Mouse (Mus musculus) R1 (cell line): Measurements from ENCODE around the gene Agpat4.
A peak's percentile ranks its signal among the peaks of the same experiment; 100 is the strongest.

Experiments
- DNase-seq: peaks from one replicate; pipeline ENCODE4 v3.0.0-alpha.2; 2018; ENCODE audit warnings: low read depth, low spot score

The Agpat4 gene

DNA sequence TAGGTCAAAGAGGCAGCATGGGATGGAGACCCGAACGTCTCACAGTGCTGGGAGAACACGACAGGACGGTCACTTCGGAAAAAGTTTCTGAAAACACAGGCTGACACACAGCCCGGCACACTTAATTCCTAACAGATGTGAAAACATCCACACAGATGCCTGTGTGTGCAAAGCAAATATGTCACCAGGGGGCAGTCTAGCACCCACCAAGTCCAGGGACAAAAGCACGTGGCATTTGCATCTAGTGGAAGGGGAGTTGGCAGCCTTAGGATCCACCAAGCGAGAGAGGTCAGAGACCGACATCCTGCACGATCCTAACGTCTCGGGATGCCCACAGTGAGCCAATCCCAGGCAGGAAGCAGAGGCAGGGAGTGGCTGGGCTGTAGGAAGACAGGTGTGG, 108.0 kb downstream of the Agpat4 start:
- DNase-seq, result no peak

DNA sequence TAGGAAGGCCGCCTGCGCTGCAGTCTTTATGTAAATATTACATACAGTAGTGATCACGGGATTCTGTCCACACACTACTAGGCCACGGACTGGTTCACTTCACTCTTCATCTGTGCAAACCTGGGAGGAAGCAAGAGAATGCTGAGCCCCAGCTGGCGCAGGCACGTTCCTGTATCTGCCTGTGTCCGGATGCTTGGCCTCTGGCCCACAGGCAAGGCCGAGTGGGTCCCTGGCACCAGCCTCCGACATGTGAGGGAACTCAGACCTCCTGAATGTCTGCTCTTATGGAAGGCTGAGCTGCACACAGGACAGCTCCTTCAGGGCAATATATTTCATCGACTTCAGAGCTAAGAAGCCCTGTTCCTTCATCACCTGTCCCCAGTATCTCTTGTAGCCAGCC, 109.5 kb downstream of the Agpat4 start:
- DNase-seq, result no peak

DNA sequence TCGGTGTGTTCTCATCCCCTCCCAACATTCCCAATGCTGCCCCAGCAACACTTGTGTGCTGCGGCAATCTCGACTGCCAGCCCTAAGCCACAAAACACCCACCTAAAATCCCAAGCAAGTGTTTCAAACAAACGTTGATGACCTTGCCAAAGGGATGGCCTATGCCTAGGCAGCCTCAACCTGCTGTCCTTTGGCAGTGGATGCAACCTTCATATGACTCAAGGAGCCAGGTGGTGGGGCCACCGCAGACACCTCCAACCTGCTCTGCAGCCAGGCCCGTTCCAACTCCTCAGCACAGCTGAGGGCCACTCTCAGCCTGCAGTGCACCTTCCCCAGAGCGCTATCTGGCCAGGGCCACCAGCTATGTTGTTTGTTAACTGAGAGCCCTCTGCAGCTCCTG, 110.0 kb downstream of the Agpat4 start:
- DNase-seq, result no peak

DNA sequence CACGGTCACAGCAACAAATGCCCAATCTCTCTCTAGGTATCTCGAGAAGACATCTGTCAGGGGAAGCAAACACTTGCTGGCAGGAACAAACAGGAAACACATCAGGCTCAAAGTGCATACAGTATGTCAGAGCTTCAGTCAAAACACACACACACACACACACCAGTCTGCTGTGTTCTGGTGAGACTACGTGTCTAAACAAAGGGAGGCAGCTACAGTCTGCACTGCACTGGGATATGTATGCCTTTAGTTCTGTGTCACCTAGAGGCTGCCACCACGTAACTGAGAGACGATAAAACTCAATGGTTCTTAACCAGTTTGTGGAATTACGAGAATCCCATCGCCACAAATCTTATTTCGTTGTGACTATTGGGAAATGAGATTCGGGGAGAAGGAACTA, 111.3 kb downstream of the Agpat4 start:
- DNase-seq, result no peak

DNA sequence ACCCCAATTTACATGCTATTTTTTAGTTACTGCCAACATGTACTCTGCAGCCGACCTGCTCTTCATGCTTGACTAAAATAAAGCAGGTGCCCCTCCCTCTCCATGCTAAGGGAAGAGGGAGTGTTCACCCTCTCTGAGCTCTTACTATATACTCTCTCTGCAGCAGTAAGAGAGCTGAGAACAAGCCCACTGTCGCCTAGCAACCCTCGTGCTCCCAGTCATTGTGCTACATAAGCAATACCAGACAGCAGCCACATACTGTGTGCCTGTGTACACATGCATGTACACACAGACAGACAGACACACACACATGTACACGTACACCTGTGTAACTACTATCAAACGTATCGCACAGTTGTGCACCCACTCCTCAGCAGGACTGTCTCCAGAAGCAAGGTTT, 111.7 kb downstream of the Agpat4 start:
- no peak for DNase-seq

DNA sequence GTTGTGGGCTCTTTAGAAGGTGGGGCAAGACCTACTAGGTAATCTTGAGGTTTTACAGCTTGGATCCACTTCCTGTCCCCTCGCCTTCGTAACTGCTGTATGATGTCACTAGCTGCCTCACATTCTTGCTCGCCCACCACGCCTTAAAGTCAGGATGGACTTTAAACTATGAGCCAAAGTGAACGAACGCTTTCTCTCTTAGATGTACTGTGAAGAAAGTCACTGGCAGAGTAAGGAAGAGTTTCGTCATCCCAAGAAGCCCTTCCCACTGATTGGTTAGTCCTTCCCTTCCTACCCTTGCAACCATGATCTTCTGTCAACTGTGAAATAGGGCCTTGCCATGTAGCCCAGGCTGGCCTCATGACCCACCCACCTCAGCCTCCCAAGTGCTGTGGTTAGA, 112.6 kb downstream of the Agpat4 start:
- peak; percentile 29 for DNase-seq

DNA sequence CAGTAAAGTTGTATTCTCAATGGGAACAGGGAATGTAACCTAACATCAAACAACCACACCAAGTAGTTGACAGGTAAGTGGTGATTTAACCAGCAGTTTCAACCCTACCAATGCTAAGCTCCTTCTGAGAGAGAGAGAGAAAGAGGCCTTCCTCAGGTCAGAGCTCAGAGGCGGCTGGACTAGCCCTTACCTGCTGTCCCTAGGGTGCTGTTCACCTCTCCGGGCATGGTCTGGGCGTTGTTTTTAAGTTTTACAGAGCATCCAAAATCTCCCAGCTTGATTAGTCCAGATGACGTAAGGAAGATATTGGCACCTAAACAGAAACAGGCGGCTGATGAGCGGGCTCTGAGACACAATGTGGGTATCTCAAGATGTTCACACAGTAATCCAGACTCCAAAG, 114.2 kb downstream of the Agpat4 start:
- no peak for DNase-seq

DNA sequence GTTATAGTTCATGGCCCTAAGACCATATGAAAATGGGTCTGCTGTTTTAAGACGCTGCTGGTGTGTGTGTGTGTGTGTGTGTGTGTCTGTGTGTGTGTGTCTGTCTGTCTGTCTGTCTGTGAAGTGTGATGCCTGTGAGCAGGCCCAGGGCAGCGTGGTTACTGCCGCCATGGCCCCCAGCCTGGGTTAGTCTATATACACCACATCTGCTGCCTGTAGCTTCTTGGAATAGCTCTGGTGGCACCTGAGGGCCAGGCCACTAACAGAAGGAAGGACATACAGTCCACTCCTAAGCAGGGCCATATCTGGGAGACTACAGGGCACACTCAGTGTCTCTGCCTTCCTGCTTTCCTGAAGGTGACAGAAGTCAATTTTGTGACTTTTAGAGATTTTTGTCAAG, 122.2 kb downstream of the Agpat4 start:
- DNase-seq, result no peak

DNA sequence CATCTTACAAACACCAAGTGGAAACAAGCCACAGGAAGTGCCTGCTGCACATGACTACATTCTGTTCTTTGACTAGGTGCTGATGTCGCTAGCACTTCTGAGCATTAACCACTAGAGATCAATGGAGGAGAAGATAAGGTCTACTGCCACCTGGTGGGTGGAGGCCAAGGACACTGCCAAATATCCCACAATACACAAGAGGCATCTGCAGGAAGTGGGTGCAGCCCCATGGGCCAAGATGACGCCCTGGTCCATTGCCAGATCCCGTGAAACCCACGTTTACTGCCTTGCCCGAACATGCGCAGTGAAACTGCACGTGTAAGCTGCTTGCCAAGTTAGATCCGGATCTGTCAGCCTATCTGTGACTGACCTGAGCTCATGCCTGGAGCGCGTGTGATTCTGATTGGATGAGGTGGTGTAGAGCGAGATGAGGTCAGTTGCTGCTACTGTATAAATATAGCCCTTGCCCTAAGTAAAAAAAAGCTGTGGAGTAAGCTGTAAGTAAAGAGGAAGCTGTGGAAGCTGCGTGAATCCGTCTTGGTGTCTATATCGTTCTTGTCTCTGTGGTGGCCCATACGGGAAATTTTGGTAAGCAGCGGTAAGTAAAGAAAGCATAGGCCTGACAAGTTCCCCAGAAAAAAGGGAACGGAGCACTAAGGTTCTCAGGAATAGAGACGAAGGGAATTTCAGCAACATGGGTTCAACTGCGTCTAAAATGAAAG, 131.4 kb downstream of the Agpat4 start:
- DNase-seq, result peak; percentile 70

DNA sequence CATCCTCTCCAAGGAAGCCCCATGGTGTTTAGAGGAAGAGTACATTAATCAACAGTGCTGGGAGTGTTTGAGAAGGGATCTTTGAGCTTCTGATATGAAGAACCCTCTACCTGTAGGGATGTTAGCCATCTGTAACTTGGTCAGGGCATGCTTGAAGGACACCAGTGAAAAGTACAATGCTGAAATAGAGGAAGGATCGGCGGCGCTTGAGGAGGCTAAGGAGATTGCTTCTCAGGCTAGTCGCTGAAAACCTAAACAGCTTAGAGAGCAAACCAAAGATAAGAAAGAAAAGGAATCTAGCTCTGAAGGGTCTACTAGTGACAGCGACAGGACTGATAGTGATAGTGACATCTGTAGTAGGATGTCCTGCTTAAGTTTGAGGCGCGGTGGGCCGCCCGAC, 132.1 kb downstream of the Agpat4 start:
- no peak for DNase-seq

DNA sequence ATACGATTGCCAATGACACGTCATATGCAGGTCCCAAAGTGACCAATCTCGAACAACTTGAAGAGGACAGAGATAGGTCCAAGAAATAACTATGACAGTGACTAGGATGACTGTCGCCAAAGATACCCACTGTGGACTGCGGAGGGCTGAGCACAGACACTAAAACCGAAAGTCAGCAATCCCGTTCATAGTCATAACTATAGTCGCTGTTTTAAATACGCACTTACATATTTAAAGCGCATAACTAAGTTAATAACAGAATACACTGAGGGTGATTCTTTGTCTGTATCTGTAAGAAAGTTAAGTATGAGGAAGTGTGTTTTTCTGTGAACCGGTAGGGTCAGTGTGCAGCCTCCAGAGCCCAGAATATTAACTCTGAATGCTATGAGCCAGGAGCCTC, 137.6 kb downstream of the Agpat4 start:
- DNase-seq, result no peak

DNA sequence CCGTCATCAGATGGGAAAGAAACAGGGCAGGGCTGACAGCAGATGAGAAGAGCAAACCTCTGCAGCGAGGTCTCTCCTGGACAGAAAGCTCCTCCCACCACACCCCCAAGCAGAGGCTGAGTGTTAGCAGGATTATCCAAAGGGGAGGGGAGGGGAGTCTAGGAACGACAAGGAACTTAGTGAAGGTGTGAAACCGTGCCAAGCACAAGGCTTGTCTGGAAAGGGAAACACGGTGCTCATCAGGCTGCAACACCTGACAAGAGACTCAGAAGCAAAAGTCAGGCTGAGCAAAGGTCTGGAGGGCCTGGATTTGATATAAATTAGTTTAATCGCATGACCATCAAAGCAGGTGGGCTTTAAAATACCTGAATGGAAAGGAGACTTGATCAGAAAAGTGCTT, 140.0 kb downstream of the Agpat4 start:
- DNase-seq, result no peak

DNA sequence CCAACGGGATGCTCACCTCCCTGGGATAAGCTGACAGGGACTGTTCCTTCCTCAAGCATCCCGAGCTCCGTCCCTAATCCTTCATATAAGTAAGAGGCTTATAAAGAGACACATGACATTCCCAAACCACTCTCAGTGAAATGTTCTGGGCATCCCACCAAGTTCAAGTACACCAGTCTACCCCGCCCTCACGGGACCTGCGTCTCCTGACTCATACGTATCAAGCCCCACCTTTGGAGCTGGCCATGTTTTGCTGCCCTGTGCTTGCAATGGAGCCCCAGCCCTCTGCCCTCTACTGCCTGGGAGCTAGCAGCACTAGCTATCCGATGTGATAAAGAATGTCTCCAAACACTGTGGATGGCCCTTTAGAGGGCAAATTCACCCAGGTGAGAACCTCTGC, 141.5 kb downstream of the Agpat4 start:
- DNase-seq, result no peak

DNA sequence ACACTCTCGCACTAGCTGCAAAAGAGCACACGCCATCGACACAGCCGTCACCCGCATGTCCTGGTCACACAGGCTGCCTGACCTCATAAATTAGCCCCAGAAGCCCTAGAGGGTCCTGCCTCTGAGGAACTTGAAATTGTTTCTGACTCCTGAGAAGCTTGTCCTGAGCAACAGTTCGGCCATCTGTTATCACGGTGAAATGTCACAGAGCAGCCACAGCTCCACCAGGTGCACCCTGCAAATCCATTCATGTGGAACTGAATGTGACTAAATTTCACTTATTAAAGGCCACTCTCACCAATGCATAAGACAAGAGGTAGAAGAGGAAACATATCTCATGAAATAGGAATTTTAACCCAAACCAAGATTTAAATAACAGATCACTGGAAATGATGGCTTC, 142.9 kb downstream of the Agpat4 start:
- no peak for DNase-seq

DNA sequence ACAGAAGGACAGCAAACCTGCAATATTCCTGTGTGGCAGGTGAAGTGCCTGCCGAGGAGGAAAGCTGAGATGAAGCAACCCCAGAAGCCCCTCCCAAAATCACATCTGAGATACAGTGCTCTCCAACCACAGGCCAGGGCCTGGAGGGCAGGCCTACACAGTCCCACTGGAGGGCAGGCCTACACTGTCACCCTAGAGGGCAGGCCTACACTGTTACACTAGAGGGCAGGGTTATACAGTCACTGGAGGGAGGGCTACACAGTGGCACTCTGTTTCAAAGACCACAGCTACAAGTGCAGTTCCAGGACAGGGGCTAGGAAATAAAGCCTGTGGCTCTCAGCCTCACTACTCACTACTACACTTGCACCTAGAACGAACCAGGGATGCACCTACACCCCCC, 143.4 kb downstream of the Agpat4 start:
- DNase-seq, result no peak

DNA sequence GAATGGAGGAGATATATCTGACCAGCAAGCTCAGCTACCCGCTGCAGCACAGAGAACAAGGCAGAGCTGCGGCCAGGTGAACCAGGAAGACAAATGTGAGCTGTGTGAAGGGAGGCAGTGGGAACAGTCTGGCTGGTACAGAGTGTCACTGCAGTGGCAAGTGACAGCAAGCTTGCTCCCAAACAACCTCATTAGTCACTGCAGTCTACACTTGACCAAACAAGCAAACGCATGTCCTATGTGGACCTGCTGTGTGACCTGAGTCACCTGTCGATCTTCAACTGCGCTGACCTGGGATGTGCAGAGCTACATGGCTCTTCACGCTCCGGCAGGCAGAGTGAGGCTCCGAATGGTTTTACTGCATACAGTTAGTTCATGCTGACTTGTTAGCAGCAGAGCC, 144.3 kb downstream of the Agpat4 start:
- DNase-seq, result no peak

DNA sequence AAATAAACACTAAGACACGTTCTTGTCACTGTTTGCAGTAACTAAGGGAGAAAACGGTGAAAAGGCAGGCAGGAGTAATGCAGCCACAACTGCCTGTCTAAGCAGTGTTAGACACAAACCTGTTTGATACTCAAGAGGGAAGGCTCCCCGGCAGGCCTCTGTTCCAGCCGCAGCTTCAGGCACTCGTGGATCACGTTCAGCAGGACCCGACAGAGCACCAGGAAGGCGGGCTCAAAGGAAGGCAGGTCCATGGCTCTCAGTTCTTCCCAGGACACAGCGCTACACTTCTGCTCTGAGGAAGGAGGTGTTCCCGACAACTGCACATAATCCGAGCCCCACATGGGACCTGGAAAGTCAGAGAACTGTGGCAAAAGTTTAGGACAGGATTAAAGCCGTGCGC, 145.3 kb downstream of the Agpat4 start:
- DNase-seq, result no peak

DNA sequence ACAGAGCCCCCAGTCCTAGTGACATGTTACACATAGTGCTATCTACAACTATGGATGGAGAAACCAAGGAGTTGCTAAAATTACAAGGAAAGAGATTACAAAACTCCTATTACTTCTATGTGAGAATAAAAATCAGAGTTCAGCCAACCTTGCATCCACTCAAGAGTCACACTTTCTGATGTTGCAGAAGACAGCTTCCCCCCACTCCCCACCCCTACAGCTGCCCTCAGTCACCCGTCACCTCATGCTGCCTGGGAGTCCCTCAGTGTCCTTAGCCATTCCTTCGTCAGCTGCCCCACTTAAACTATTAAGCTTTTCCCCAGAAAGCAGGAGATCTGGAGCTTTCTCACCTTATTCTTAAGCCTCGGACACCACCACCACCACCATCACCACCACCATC, 145.8 kb downstream of the Agpat4 start:
- no peak for DNase-seq

DNA sequence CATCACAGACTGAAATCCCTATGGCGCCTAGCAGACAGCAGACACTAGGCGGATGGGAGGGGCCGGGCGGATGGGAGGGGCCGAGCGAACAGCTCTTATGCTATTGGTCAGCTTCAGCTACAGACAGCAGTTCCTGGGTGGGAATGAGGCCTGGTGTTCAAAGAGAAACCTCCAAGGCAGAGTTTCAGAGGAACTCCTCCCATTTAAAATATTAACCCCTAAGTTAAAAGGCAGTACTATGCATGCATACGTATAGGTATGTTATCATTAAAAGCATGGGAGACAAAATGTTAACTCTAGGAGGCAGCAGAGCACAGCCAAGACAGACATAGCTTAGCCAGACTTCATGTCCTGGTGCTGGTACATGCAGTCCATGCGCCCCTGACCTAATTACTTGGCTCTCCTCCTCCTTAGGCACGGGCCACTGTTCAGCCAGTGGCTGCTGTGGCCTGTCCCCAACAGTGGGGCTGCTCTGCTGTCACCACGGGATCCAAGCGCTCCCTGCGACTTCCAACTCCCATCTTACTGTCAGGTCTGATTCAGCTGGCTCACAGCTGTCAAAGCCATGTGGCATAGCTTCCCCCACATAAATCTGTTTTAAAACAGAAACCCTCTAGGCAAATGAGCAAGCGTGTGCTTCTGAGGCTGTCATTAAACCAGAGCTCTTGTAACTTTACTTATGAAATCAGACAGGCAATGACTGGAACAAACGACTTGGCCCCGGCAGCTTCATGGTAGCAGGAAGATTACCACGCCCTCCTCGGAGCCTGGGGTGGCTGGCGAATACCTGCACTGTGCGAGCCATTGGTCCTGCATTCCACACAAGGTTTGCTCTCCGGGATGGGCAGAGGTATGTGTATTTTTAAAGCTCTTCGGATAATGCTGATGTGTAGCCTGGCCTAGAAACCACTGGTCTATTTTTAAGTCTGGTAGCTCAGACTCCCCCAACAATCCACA, 147.7 kb downstream of the Agpat4 start:
- peak; percentile 83 for DNase-seq

DNA sequence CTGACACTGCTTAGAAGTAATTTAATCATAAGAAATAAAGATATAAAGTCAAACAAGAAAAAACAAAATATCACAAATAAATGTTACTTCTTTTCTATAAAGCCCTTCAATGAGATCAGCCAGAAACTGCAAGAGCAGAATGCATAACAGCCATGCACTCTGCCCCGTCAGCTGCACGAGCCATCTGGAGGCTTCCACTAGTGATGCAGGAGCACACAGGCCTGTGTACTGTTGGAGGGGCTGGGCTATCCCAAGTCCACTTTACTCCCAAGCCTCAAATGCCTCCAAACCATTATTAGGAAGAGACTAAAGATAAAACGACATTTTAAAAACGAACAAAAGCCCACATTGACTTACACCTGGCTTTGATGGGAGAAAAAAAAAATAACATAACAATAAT, 149.6 kb downstream of the Agpat4 start:
- DNase-seq, result no peak

DNA sequence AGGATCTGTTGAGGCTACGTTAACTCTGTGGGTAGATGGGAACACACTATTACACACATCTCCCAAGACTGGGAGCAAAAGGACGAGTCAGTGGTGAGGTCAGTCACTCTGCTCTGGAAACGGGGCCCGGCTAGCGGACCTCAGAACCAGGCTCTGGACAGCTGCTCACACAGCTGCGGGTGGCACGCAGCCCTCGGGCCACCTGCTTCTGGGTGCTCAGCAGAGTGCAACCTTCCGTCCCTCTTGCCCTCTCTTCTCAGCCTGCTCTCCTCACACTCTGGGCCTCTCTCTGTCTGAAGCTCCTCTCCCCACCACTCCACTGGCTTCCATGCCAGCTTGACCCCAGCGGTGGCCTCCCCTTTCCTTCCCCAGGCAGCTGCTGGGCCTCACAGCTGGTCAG, 150.0 kb downstream of the Agpat4 start:
- no peak for DNase-seq
